Mouse (Mus musculus) granulocyte monocyte progenitor cell, adult 5-6 weeks (primary cell): Measurements from ENCODE around the gene Ntn5. TPM values are rescaled to one million over a fixed set of nuclear protein-coding genes. Genes with fewer than 3 reads are reported as not detected.

Experiments
- ATAC-seq: replicated peaks from 2 replicates; pipeline ENCODE4 v1.8.0; 2016; ENCODE audit warnings: mild to moderate bottlenecking, moderate TSS enrichment, inconsistent platforms; ENCODE audit not compliant: poor library complexity, severe bottlenecking
- total RNA-seq, 2 experiments: library from RNA; stranded (forward) in 1 of 2; stranded (reverse) in 1 of 2; fragments of 200-712, 200-1000 nt in 1 of 2; fragments of >200 nt in 1 of 2; fragmentation: Nextera tagmentation in 1 of 2; gene quantifications; 2 replicates each; pipeline ENCODE4 v1.2.3; 2014 to 2017

The Ntn5 gene
- total RNA-seq, 2 experiments from 2014 or later: not detected

DNA sequence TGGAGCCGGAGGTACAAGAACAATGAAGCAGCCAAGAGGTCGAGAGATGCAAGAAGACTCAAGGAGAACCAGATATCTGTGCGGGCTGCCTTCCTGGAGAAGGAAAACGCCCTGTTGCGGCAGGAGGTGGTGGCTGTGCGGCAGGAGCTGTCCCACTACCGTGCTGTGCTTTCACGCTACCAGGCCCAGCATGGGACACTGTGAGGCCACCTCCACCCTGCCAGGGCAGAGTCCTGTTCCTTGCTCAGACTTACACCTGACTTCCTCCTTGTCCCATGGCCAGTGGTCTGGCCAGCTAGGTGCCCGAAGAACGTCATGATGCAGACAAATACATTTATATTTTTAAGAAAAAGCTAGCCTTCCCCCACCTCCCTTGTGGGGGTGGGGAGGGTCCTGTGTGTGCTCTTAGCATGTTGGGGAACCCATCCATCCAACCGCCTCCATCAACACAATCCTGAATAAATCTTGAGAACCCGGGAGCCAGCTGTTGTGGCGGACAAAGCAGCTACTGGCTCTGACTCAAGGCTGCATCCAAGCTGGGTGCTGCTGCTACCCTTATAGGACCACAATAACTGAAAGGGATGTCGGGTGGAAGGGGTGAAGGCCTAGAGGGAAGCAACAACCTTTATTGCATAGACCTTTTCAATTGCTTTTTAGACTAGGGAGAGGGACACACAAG lies 26.0 kb downstream of the Ntn5 start:
- no peak for ATAC-seq

DNA sequence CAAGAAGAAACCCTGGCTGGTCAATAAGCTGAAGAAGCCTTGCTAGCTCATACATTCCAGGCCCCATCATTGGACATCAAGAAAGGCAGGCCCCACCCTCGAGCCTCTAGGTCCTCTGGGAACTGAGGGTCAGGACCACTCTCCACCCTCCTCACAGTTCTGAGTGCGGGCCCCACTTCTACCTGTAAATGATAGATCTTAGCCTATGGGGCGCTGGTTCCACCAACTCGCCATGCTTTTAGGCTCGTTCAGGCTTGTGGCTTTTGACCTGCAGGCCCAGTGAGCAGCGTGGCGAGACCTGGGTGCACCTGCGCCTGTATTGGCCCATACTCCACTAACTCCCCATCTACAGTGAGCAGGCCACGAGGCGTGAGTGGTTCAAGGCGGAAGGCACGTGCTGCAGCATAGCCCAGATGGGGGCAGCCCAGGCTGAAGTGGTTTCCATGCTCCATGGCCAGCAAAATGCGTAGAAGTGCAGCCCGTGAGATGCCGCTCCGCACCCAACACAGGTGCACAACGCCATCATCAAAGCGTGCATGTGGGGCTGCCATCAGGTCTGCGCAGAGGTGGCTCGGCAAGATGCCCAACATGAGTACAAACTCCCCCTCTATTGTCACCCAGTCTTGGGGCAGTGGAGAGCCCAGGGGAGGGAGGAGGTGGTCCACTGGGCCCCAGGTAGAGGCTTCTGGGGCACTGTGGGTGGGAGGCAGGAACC lies 26.8 kb downstream of the Ntn5 start:
- ATAC-seq: no peak

DNA sequence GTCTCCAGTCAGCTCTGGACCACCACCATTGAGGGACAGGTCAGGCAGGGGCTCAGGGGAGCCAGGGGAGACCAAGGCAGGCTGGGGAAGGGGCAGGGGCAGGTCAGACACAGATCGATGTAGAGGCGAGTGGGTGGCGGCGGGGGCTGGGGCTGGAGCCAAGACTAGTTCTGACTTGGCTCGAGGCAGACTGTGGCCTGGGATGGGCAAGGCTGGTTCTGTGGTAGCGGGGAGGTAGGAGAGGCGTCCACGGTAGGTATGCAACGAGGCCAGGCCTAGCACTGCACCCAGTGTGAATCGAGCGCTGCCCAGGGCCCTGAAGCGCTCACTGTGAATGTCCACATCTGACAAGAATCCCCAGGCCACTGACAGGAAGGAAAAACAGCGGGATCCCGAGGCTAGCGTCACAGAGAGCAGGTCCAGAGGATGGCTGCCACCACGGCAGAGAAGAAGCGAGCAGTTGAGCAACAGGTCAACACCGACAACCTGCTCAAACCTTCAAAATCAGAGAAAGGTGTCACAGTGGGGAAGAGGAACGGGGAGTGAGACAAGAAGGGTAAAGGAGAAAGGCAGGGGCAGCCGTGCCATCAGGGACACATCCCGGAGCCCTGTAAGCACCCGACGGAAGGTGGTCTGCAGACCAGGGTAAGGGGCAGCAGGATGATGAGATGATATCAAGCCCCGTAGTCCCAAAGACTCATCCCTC lies 27.6 kb downstream of the Ntn5 start:
- no peak for ATAC-seq

DNA sequence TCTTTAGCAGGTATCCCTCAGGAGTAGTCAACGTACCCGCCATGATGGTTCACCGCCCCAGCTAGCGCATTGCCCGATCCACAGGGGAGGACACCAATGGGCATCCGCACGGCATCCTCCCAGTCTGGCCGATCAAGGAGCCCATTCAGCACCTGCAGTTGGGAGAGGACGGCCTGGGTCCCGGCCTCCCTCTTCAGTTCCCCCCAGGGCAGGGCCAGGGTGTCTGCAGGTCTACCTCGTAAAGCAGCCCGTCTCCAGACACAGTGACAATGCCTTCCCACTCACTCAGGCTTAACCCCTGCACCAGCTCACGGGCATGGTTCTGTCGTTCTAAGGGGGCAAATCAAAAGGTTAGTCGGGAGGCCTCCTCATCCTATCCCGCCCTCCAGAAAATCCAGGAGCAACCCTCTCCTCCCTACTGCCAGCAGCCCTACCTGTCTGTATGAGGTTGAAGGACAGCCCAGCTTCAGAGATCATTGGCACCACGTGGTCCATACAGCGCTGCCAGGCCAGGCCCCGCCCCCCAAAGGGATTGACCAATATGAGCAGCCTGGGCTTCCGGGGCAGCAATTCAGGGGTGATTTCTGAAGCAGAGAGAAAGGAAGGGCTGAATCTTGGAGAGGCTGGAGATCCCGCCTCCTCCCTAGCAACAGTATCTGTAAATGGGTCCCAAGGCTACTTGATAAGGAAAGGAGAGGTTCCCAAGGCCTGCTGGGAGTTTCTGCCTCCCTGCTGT lies 28.4 kb downstream of the Ntn5 start:
- no peak for ATAC-seq

DNA sequence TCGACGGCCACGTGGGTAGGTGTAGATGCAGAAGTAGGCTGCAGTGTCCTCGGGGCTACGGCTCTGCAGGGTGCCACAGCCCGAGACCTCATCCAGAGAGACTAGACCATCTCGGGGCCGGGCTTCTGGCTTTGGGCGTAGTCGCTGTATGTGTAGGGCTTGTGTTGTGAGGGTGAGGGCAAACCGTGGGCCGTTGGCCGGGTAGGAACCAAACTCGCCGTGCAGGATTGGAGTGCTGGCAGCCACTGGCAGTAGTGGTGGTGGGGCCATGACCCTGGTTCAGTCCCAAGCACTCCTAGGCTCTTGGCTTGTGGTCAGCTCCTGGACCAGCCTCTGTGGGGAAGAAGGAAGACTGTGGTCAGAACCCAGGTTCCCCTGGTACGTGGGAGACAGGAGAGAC lies 29.6 kb downstream of the Ntn5 start:
- ATAC-seq: no peak

DNA sequence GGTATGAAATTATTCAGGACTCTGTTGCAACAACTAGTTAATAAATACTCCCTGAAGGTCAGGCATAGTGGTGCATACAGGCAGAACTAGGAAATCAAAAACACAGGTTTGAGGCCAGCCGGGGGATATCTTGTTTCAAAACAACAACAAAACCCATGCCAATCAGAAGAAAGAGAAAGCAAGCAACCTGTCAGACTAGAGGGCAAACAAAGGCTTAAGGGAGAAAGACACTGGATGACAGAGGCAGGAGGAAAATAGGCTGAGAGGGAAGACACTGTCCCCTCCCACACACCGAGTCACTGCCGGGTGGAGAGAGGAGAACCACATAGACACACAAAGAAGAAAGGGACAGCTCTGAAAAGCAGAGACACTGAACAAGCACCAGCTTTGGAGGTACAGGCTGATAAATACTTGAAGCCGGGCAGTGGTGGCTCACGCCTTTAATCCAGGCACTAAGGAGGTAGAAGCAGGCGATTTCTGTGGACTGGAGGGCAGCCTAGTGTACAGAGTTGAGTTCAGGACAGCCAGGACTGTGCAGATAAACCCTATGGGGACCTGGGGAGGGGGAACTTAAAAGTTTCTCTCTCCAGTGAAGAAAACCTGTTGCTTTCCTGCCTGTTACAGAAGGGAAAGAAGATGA lies 30.2 kb downstream of the Ntn5 start:
- no peak for ATAC-seq

DNA sequence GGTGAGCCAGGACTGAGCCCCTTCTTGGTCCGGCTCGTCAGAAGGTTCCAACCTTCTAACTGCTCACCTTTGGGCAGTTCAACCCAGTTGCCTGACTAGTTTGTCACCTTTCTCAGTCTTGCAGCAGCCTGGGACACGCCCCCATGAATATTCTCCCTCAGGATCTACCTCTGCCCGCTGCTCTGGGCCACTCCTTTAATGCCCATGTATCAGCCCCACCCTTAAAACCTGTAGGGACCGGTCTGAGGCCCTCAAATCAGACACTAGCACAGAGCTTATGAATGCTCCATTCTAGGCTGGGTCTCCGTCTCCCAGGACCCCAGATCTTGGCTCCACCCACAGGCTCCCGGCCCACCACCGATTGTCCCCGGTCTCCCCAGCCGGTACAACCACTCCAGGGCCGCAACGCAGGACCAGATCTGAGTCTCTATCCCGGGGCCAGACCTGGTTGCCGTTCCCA lies 30.8 kb downstream of the Ntn5 start:
- peak; percentile 0; the same call in 1 of the 2 replicates for ATAC-seq

DNA sequence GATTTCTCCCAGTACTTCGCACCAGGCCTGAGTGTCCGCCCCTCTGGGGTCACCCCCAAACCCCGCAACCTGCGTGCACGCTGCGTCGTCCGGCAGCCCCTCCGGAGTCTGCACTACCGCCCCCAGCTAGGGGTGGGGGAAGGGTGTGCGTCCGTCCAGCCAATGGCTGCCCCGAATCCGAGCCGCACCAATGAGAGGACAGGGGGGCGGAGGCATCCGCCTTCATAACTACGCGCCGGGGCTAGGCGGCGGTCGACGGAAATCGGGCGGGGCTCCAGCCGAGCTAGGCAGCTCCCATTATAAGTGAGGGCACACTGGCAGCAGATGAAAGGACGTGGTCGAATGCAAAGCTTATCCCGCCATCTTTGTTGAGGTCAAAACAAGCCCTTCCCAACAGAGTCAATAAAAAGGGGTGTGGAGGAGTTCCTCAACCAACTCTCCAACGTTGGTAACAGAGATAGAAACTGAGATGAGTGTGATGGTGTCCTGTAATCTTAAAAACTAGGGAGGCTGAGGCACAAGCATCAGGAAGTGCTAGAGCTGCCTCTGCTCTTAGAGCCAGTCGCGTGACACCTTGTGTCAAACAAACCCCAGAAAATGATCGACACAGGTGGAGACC lies 31.4 kb downstream of the Ntn5 start, which contains the start of gene Rpl18:
TSS of gene Rpl18 (plus strand) at position 368 of the 619 bp plus-strand sequence.
- peak; percentile 67 for ATAC-seq

DNA sequence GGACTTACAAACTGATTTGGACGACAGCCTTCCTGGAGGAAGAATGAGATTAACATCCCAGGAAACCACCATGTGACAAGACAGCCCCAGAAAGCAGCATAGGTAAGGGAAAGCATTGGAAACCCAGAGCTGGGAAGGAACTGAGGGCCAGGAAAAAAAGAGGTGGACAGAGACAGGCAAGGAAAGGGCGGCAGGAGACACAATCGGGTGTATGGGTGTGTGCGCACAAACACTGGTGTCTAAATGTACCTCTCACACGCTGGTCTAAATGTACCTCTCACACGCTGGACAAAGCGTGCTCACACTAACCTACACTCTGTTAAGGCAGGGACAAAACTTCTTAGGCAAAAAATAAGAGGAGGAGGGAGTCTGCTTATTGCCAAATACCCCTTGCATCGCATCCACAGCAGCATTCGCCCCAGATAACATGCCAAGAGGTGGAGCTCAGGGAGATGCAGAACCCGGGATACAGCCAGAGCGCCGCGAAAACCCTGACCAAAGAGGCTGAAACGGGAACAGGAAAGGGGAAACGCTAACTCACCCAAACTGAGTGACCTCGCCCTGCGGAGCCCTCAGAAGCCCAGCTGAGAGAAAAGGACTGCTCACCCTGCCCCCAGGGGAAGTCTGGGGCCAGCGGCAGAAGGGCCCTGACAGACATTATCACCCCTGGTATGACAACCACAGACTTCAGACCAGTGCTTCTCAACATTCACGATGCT lies 32.1 kb downstream of the Ntn5 start:
- ATAC-seq: peak; percentile 30

DNA sequence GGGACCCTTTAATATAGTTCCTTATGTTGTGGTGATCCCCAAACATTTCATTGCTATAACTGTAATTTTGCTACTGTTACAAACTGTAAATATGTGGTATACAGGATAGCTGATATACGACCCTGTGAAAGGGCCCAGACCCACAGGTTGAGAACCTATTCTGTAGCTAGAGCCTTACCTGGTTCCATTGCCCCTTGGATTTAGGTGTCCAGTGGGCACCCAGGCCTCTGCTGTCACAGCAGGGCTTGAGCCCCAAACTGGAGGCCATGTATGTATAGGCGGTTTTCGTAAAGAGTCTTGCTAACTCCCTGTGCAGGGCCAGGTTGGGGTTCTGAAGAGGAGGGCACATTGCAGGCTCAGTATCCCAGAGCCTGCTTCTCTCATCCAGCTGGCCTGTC lies 32.6 kb downstream of the Ntn5 start:
- no peak for ATAC-seq

DNA sequence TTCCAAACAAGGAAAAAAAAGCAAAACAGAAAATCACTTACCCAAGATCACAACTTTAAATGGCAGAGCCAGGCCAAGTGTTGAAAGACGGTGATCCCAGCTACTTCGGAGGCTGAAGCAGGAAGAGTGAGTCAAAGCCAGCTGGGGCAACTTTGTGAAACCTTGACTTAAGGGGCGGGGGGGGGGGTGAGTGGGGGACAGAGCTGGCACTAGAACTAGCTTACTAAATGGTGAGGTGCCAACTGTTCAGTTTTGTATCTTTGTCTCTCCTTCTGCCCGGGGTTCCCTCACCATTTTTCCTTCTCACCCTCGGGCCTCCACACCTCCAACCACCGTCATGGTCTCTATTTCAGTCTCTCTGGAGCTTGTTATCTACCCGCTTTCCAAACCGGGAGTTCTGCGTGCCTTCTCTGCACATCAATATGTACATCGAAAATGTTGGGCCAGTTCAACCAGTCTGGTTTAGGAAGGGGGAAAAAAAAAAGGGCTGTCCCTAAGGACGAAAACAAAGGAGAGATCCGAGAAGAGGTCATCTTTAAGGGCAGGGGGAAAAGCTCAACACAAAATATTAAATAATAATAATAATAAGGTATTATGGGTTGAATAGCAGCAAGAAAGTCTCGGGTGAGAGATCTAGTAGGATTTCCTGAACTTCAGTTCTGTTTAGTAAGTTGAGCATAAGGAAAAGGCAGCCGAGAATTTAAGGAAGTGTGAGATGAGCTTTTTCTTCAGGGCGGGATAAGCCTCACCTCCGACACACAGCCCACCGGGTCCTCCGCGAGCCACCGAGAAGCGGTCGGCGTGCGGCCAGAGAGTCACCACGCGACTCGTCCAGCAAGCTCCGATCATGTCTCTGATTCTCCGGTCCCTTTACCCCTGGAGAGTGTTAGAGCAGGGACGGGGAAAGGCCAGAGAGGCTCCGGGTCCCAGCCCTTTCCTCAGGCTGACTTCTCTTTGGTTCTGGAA lies 33.4 kb downstream of the Ntn5 start:
- ATAC-seq: peak; percentile 15

DNA sequence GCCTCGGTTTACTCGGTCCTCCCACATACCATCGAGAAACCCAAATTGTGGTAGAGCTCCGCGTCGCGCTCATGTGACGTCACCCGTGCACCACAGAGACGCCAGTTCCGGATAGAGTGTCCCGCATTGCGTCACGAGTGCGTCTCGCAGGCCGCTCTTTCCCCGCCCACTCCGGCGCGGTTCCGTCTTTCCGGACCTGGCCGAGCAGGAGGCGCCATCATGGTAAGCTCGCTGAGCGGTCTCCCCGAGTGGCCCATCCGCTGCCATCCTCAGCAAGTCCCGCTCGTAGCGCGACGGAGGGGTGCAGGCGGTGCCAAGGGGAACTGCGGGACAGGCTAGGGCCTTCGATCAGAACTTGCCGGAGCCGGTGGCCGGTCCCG lies 34.1 kb downstream of the Ntn5 start, which contains the start of gene Sphk2:
TSS of gene Sphk2 (minus strand) at position 85 of the 380 bp plus-strand sequence.
- peak; percentile 55 for ATAC-seq

DNA sequence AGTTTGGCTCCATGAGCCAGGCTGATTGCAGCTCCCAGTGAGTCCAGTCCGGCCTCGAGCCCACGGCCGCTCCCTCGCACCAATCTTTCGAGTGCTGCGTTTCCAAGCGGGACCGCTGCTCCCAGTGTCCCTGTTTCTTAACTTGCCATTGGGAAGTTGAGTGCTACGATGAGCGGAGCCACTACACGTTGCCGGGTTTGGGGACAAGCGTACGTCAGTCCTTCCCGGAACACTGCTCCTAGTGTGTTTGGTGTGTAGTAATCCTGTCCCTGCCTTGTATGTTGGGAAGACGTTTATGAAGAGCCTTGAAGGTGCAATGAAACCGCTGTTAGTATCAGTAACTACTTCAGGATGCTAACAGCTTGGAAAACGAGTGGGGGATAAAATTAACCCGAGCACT lies 34.5 kb downstream of the Ntn5 start:
- no peak for ATAC-seq

DNA sequence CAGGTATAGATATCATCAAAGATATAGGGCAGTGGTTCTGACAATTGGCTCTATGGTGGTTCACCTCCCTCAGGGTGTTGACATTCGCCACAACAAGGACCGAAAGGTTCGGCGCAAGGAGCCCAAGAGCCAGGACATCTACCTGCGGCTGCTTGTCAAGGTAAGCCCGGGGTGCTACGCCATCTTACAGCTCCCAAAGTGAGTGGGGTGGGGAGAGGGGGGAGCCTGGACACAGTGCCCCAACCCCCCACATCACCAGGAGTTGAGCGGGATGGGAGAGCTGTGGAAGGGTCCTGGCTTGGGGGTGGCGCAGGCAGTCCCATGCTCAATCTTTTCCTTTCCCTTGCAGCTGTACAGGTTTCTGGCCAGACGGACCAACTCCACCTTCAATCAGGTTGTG lies 35.4 kb downstream of the Ntn5 start:
- no peak for ATAC-seq

DNA sequence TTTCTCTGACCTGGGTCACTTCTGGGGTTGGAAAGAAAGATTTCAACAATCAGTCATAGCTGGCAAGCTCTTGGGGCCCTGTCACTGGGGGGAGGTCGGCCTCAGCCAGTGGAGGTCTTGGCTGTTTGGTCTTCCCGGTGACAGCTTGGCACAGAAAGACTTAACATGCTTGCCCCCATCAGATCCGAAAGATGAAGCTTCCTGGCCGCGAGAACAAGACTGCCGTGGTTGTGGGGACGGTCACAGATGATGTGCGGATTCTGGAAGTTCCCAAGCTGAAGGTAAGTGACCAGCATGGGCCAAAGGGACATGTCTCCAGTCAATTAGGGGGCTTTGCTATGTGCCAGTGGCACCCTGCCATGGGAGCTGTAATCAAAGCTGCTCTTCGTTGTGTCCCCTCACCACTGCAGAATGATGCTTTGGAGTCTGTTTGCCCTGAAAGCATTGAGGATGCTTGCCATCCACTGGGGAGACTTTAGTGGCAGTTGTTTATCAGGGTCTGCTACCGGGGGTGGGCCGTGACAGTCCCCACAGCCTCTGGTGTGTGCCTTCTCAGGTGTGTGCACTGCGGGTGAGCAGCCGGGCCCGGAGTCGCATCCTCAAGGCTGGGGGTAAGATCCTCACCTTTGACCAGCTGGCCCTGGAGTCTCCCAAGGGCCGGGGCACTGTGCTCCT lies 36.1 kb downstream of the Ntn5 start:
- no peak for ATAC-seq

DNA sequence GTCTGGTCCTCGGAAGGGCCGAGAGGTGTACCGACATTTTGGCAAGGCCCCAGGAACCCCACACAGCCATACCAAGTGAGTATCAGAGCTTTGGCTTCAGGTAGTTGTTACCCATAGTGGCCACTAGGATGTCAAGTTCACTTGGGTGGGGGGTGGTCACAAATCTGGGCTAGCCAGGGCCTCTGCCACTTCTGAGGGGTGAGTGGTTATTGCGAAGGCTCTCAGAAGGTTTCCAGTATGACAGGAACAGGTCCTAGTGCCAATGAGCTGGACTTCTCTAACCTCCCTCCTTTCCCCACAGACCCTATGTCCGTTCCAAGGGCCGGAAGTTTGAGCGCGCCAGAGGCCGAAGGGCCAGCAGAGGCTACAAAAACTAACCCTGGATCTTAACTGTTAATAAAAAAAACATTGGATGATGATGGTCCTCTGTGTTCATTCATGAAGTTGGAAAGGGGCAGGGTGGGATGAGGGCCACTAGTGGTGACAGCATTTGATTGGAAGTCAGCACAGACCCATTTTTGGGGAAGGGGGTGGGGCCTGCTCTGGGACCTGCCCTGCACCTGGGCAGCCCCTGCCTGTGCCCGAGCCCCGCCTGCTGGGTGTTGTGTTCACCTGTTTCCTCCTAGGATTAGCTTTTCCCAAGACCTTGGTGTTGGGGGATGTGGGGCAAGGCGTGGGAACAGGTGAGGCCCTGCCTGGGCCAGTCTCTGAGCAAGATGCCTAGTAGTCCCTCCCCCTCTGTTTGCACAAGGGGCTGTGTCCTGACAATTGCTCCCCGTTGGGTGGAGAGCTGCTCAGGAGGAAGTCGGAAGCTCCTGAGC lies 36.8 kb downstream of the Ntn5 start, which contains the start of gene Fam83e:
TSS of gene Fam83e (plus strand) at position 800 of the 821 bp plus-strand sequence.
- ATAC-seq: no peak
